Mouse (Mus musculus) lung, adult 2 months (tissue): ENCODE results near the gene Dhdh.

ENCODE experiments used
- CTCF ChIP-seq: fragments of 200-500 bp; IDR thresholded peaks from 2 replicates; pipeline ENCODE4 v1.5.1; 2011; ENCODE audit warnings: mild to moderate bottlenecking, low read length, control low read depth; ENCODE audit not compliant: insufficient read depth
- POLR2A ChIP-seq: fragments of 200-500 bp; IDR thresholded peaks from 2 replicates; pipeline ENCODE4 v1.6.1; 2011; ENCODE audit warnings: low read depth, mild to moderate bottlenecking, control low read depth, low read length, borderline replicate concordance; ENCODE audit errors: extremely low read depth

DNA sequence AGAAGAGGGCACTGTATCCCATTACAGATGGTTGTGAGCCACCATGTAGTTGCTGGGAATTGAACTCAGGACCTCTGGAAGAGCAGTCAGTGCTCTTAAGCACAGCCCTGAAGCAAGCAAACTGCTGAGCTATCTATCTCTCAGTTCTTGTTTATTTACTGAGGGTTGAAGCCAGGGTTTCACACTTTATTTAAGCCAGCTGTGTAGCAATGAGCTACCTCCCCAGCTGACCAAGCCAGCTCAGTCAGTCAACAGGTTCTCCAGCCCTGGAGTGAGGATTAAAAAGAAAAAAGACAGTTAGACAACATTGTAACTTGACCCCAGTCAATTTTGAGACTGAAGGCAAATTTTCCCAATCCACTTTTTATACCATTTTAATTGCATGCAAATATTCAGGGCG, 47.1 kb upstream of the Dhdh start:
- TF ChIP-seq POLR2A (no peak), CTCF (no peak)
